Comparison of ENCODE assay signal across 8 mouse cellular contexts in genomic region chr5:135168063-135169062, GRCm38 (mm10). TPM values are rescaled to one million over a fixed set of nuclear protein-coding genes. Genes with fewer than 3 reads are reported as not detected.
A peak's percentile ranks its signal among the peaks of the same experiment; 100 is the strongest.
DNase-seq lines count a peak whose midpoint lies in the region; ATAC-seq and TF ChIP-seq lines count a peak whose summit lies in the region.

Gene Bcl7b, plus strand, starts transcription at chr5:135168283.

- peak; percentile 97 for ATAC-seq in activated CD4-positive, CD25-positive, alpha-beta regulatory T cell, adult 4 months

- no peak for TF ChIP-seq CTCF in cortical plate, adult 2 months (IDR thresholded peaks at IDR 0.05; ENCODE audit: extremely low read depth, insufficient read depth, low read length)

- H3K27ac ChIP-seq in cortical plate, adult 2 months (ENCODE audit: insufficient read depth, low read length), result peak within 1 kb of the TSS; percentile 98

- DNase-seq in gastrocnemius, adult 8-10 months (ENCODE audit: low spot score in 2 of 2), result peak; percentile 95 to 96
- DNase-seq in hindlimb bud, embryonic 11.5 days (ENCODE audit: extremely low spot score, low read depth, low spot score), result peak; percentile 78
- peak; percentile 88 to 98 for DNase-seq in left cerebral cortex, adult 8-10 months (ENCODE audit: low spot score in 2 of 2)
- peak; percentile 98 to 99 for DNase-seq in right cerebral cortex, postnatal 10 days (ENCODE audit: low spot score in 2 of 2)
- DNase-seq in urinary bladder, postnatal 25 days (ENCODE audit: low spot score), result peak; percentile 90

- H3K4me1 ChIP-seq in cortical plate, adult 2 months (ENCODE audit: control insufficient read depth, insufficient read depth, low read length), result peaks cover 5% of the 10 kb centered on the region; the same call in 1 of the 2 replicates
- H3K4me1 ChIP-seq in megakaryocyte, embryonic 14.5 days, result peaks cover 52% of the 10 kb centered on the region

- no peaks in the 10 kb centered on the region for H3K27me3 ChIP-seq in megakaryocyte, embryonic 14.5 days (replicated peaks)

- H3K4me3 ChIP-seq in cortical plate, adult 2 months (ENCODE audit: insufficient read depth, low read length), result peak within 1 kb of the TSS; percentile 58
- H3K4me3 ChIP-seq in megakaryocyte, embryonic 14.5 days (replicated peaks), result peak within 1 kb of the TSS; percentile 96

- peaks cover 45% of the 10 kb centered on the region for H3K36me3 ChIP-seq in megakaryocyte, embryonic 14.5 days (replicated peaks; ENCODE audit: low read length)

- no peaks in the 10 kb centered on the region for H3K9me3 ChIP-seq in megakaryocyte, embryonic 14.5 days

- peak; percentile 69 for TF ChIP-seq POLR2A in cortical plate, adult 2 months (IDR thresholded peaks at IDR 0.05; ENCODE audit: extremely low read depth, insufficient read depth, low read length)

RNA-seq across cellular contexts. Expression of gene Bcl7b, which starts in this region (rescaled TPM):
- polyA plus RNA-seq in activated CD4-positive, CD25-positive, alpha-beta regulatory T cell, adult 4 months (2017; shearing (Covaris generic)), result 10 to 100 TPM; 41.8 to 53.6 TPM
- 43.7 and 45.3 TPM in 2 replicates for polyA plus RNA-seq in cortical plate, adult 2 months (2012; rRNA removed)
- 10 to 100 TPM; 25.2 to 34.5 (median 28.4) TPM for total RNA-seq in gastrocnemius, adult 8-10 months (2022)
- 10 to 100 TPM; 51.9 to 65.5 (median 57.1) TPM for total RNA-seq in left cerebral cortex, adult 8-10 months (2022)
- 58.2 and 75.1 TPM in 2 replicates for polyA plus RNA-seq in megakaryocyte, embryonic 14.5 days (2012; ENCODE audit: insufficient read depth, low replicate concordance)

Comparison
In these comparisons a context has a peak if more than half of its experiments do, and no peak if none do; other contexts are left out.
1. Peak in every context shown above with its lines: DNase-seq, ATAC-seq, H3K4me3 ChIP-seq and H3K27ac ChIP-seq.